Mouse (Mus musculus) urinary bladder, adult 18-20 months (tissue): ENCODE measurements around the gene Zbtb40.

ENCODE experiments used
- DNase-seq, 2 experiments: peaks; one replicate each; pipeline ENCODE4 v3.0.0; 2022; ENCODE audit warnings: low spot score in 2 of 2, mixed read lengths in 2 of 2

The Zbtb40 gene

GRCm38 (mm10) chr4:136934746-136935613 is 113.6 kb downstream of the Zbtb40 start:
- no peak for DNase-seq

- no peak for DNase-seq
These were observed 118.1 kb downstream of the Zbtb40 start for GRCm38 (mm10) chr4:136930474-136930873.
